Mouse (Mus musculus): ENCODE results near the gene Grik4. TPM values are rescaled to one million over a fixed set of nuclear protein-coding genes. Genes with fewer than 3 reads are reported as not detected.

Gene Grik4
- polyA plus RNA-seq, 2 experiments, result 0.19 to 0.38 TPM

GRCm38 (mm10) chr9:42885123-42885522 is 59.2 kb downstream of the Grik4 start:
- no peak for ATAC-seq (ENCODE audit: insufficient read depth)
- H3K9me3 ChIP-seq (ENCODE audit: control insufficient read depth, low read length), result no peaks in the 10 kb centered on the region
- no peaks in the 10 kb centered on the region for H3K4me1 ChIP-seq (replicated peaks; ENCODE audit: control insufficient read depth in 2 of 2, insufficient read depth in 2 of 2, low read length in 1 of 2)
- H3K36me3 ChIP-seq (replicated peaks; ENCODE audit: control insufficient read depth, insufficient read depth, low read depth), result no peaks in the 10 kb centered on the region
- H3K4me3 ChIP-seq (ENCODE audit: insufficient read depth in 1 of 2, low read depth in 2 of 2, low read length in 2 of 2), result no peak overlapping the region
- TF ChIP-seq EP300 (IDR thresholded peaks at IDR 0.05; ENCODE audit: low read depth) (no peak), CTCF (IDR thresholded peaks at IDR 0.05; ENCODE audit: low read depth) (no peak)
- H3K27ac ChIP-seq, result no peak overlapping the region
- no peaks in the 10 kb centered on the region for H3K27me3 ChIP-seq (ENCODE audit: control insufficient read depth, insufficient read depth, low read length)
- no peak overlapping the region for H3K9ac ChIP-seq (replicated peaks)
- DNase-seq (ENCODE audit: low read depth in 3 of 3, low spot score in 3 of 3), result no peak
- no peak overlapping the region for H3K4me2 ChIP-seq (ENCODE audit: low read depth)
- WGBS (ENCODE audit: insufficient replicate concordance), result 41% methylated on average over 11 of the region's 11 CpGs

GRCm38 (mm10) chr9:42883006-42883759 is 61.1 kb downstream of the Grik4 start:
- Histone ChIP-seq H3K9ac (replicated peaks) (no peak overlapping the region), H3K36me3 (replicated peaks; ENCODE audit: control insufficient read depth, insufficient read depth, low read depth) (no peaks in the 10 kb centered on the region), H3K27me3 (ENCODE audit: control insufficient read depth, insufficient read depth, low read length) (no peaks in the 10 kb centered on the region), H3K4me1 (replicated peaks; ENCODE audit: control insufficient read depth in 2 of 2, insufficient read depth in 2 of 2, low read length in 1 of 2) (no peaks in the 10 kb centered on the region), H3K4me2 (ENCODE audit: low read depth) (no peak overlapping the region), H3K27ac (no peak overlapping the region), H3K4me3 (ENCODE audit: insufficient read depth in 1 of 2, low read depth in 2 of 2, low read length in 2 of 2) (no peak overlapping the region), H3K9me3 (ENCODE audit: control insufficient read depth, low read length) (no peaks in the 10 kb centered on the region)
- TF ChIP-seq CTCF (IDR thresholded peaks at IDR 0.05; ENCODE audit: low read depth) (no peak), EP300 (IDR thresholded peaks at IDR 0.05; ENCODE audit: low read depth) (no peak)
- ATAC-seq (ENCODE audit: insufficient read depth) (no peak), DNase-seq (ENCODE audit: low read depth in 3 of 3, low spot score in 3 of 3) (no peak)
- WGBS (ENCODE audit: insufficient replicate concordance), result 39% methylated on average over 10 of the region's 10 CpGs

- ATAC-seq (ENCODE audit: insufficient read depth), result no peak
These were observed 62.0 kb downstream of the Grik4 start for GRCm38 (mm10) chr9:42882313-42882712.

GRCm38 (mm10) chr9:42881040-42881439 is 63.3 kb downstream of the Grik4 start:
- H3K27me3 ChIP-seq (ENCODE audit: control insufficient read depth, insufficient read depth, low read length), result no peaks in the 10 kb centered on the region
- no peak overlapping the region for H3K4me2 ChIP-seq (ENCODE audit: low read depth)
- H3K27ac ChIP-seq, result no peak overlapping the region
- 34% methylated on average over 8 of the region's 8 CpGs for WGBS (ENCODE audit: insufficient replicate concordance)
- no peaks in the 10 kb centered on the region for H3K9me3 ChIP-seq (ENCODE audit: control insufficient read depth, low read length)
- H3K4me1 ChIP-seq (replicated peaks; ENCODE audit: control insufficient read depth in 2 of 2, insufficient read depth in 2 of 2, low read length in 1 of 2), result no peaks in the 10 kb centered on the region
- ATAC-seq (ENCODE audit: insufficient read depth) (no peak), DNase-seq (ENCODE audit: low read depth in 3 of 3, low spot score in 3 of 3) (no peak)
- H3K4me3 ChIP-seq (ENCODE audit: insufficient read depth in 1 of 2, low read depth in 2 of 2, low read length in 2 of 2), result no peak overlapping the region
- no peaks in the 10 kb centered on the region for H3K36me3 ChIP-seq (replicated peaks; ENCODE audit: control insufficient read depth, insufficient read depth, low read depth)
- no peak overlapping the region for H3K9ac ChIP-seq (replicated peaks)
- TF ChIP-seq EP300 (IDR thresholded peaks at IDR 0.05; ENCODE audit: low read depth) (no peak), CTCF (IDR thresholded peaks at IDR 0.05; ENCODE audit: low read depth) (no peak)

More at GRCm38 (mm10) chr9:42882313-42882712, 62.0 kb downstream of the Grik4 start:
- H3K4me1 ChIP-seq (replicated peaks; ENCODE audit: control insufficient read depth in 2 of 2, insufficient read depth in 2 of 2, low read length in 1 of 2), result no peaks in the 10 kb centered on the region
- no peak overlapping the region for H3K27ac ChIP-seq
- TF ChIP-seq CTCF (IDR thresholded peaks at IDR 0.05; ENCODE audit: low read depth), result no peak
- no peak for TF ChIP-seq EP300 (IDR thresholded peaks at IDR 0.05; ENCODE audit: low read depth)
- H3K4me3 ChIP-seq (ENCODE audit: insufficient read depth in 1 of 2, low read depth in 2 of 2, low read length in 2 of 2), result no peak overlapping the region
- no peak for DNase-seq (ENCODE audit: low read depth in 3 of 3, low spot score in 3 of 3)
- no peak overlapping the region for H3K9ac ChIP-seq (replicated peaks)
- no peaks in the 10 kb centered on the region for H3K36me3 ChIP-seq (replicated peaks; ENCODE audit: control insufficient read depth, insufficient read depth, low read depth)
- H3K27me3 ChIP-seq (ENCODE audit: control insufficient read depth, insufficient read depth, low read length), result no peaks in the 10 kb centered on the region
- WGBS (ENCODE audit: insufficient replicate concordance), result 23% methylated on average over 11 of the region's 11 CpGs
- no peak overlapping the region for H3K4me2 ChIP-seq (ENCODE audit: low read depth)
- no peaks in the 10 kb centered on the region for H3K9me3 ChIP-seq (ENCODE audit: control insufficient read depth, low read length)

- no peak overlapping the region for H3K4me2 ChIP-seq (ENCODE audit: low read depth)
- no peak overlapping the region for H3K9ac ChIP-seq (replicated peaks)
- 11% methylated on average over 7 of the region's 7 CpGs for WGBS (ENCODE audit: insufficient replicate concordance)
- no peak for ATAC-seq (ENCODE audit: insufficient read depth)
- H3K36me3 ChIP-seq (replicated peaks; ENCODE audit: control insufficient read depth, insufficient read depth, low read depth), result no peaks in the 10 kb centered on the region
- H3K4me1 ChIP-seq (replicated peaks; ENCODE audit: control insufficient read depth in 2 of 2, insufficient read depth in 2 of 2, low read length in 1 of 2), result no peaks in the 10 kb centered on the region
- H3K27ac ChIP-seq, result no peak overlapping the region
- TF ChIP-seq EP300 (IDR thresholded peaks at IDR 0.05; ENCODE audit: low read depth) (no peak), CTCF (IDR thresholded peaks at IDR 0.05; ENCODE audit: low read depth) (no peak)
- H3K9me3 ChIP-seq (ENCODE audit: control insufficient read depth, low read length), result no peaks in the 10 kb centered on the region
- no peak for DNase-seq (ENCODE audit: low read depth in 3 of 3, low spot score in 3 of 3)
- no peak overlapping the region for H3K4me3 ChIP-seq (ENCODE audit: insufficient read depth in 1 of 2, low read depth in 2 of 2, low read length in 2 of 2)
- H3K27me3 ChIP-seq (ENCODE audit: control insufficient read depth, insufficient read depth, low read length), result no peaks in the 10 kb centered on the region
These were observed 65.9 kb downstream of the Grik4 start for GRCm38 (mm10) chr9:42878401-42878800.

Data from liver, embryonic 14.5 days (tissue).